Mouse (Mus musculus): ENCODE measurements around the gene Slc26a1. TPM values are rescaled to one million over a fixed set of nuclear protein-coding genes. Genes with fewer than 3 reads are reported as not detected.
"Not testable (repeated sequence)": the region's sequence is repeated elsewhere in the genome, so short reads cannot be mapped to it uniquely, and the experiment has no call there.

The Slc26a1 gene
- polyA plus RNA-seq, 1 experiment from 2014 or later, result 1.1 TPM

- Histone ChIP-seq H3K4me2 (no peak overlapping the region), H3K9me3 (no peaks in the 10 kb centered on the region), H3K4me1 (no peaks in the 10 kb centered on the region; the same call in 1 of the 2 replicates), H3K36me3 (peaks cover 8% of the 10 kb centered on the region; the same call in 1 of the 2 replicates), H3K9ac (no peak overlapping the region), H3K27ac (no peak overlapping the region), H3K27me3 (no peaks in the 10 kb centered on the region), H3K4me3 (no peak overlapping the region)
- no peak for ATAC-seq (ENCODE audit: insufficient number of reproducible peaks, insufficient read depth, low FRiP score, low TSS enrichment, low read depth)
- WGBS, result 66% methylated on average over 4 of the region's 4 CpGs
These were observed 39.2 kb downstream of the Slc26a1 start for GRCm38 (mm10) chr5:108636172-108636571.

GRCm38 (mm10) chr5:108634088-108634487 lies 41.3 kb downstream of the Slc26a1 start:
- not testable (repeated sequence) for H3K27ac ChIP-seq; H3K4me3 ChIP-seq; ATAC-seq (ENCODE audit: insufficient number of reproducible peaks, insufficient read depth, low FRiP score, low TSS enrichment, low read depth); H3K4me2 ChIP-seq; H3K9ac ChIP-seq; H3K27me3 ChIP-seq; H3K4me1 ChIP-seq; H3K36me3 ChIP-seq; H3K9me3 ChIP-seq
- 68% methylated on average over 3 of the region's 3 CpGs for WGBS

- Histone ChIP-seq H3K27ac (no peak overlapping the region), H3K9ac (no peak overlapping the region), H3K4me2 (no peak overlapping the region), H3K4me1 (peaks cover 11% of the 10 kb centered on the region), H3K36me3 (peaks cover 8% of the 10 kb centered on the region; the same call in 1 of the 2 replicates), H3K9me3 (no peaks in the 10 kb centered on the region), H3K4me3 (no peak overlapping the region), H3K27me3 (no peaks in the 10 kb centered on the region)
- WGBS, result 85% methylated on average over 4 of the region's 4 CpGs
- no peak for ATAC-seq (ENCODE audit: insufficient number of reproducible peaks, insufficient read depth, low FRiP score, low TSS enrichment, low read depth)
These were observed 41.7 kb downstream of the Slc26a1 start for GRCm38 (mm10) chr5:108633676-108634075.

GRCm38 (mm10) chr5:108629634-108630483 lies 45.5 kb downstream of the Slc26a1 start, which contains the start of the genes Gak and Tmem175:
TSS of gene Gak (minus strand) at chr5:108629755.
TSS of gene Tmem175 (plus strand) at chr5:108629770.
- under 1% methylated on average over 58 of the region's 58 CpGs for WGBS
- peak; percentile 91 for ATAC-seq (ENCODE audit: insufficient number of reproducible peaks, insufficient read depth, low FRiP score, low TSS enrichment, low read depth)
- peak within 1 kb of the TSS; percentile 66 for H3K4me3 ChIP-seq
- no peaks in the 10 kb centered on the region for H3K36me3 ChIP-seq
- H3K27ac ChIP-seq, result peak within 1 kb of the TSS; percentile 77
- H3K4me2 ChIP-seq, result peak within 1 kb of the TSS; percentile 87
- H3K4me1 ChIP-seq, result peaks cover 20% of the 10 kb centered on the region
- H3K9me3 ChIP-seq, result no peaks in the 10 kb centered on the region
- peak within 1 kb of the TSS; percentile 88 for H3K9ac ChIP-seq
- H3K27me3 ChIP-seq, result no peaks in the 10 kb centered on the region

GRCm38 (mm10) chr5:108628891-108629633 lies 46.3 kb downstream of the Slc26a1 start:
- Histone ChIP-seq H3K4me1 (peaks cover 20% of the 10 kb centered on the region), H3K27ac (peak overlapping the region; percentile 77), H3K9ac (peak overlapping the region; percentile 88), H3K36me3 (peaks cover 7% of the 10 kb centered on the region), H3K4me2 (peak overlapping the region; percentile 87), H3K9me3 (no peaks in the 10 kb centered on the region), H3K4me3 (peak overlapping the region; percentile 66), H3K27me3 (no peaks in the 10 kb centered on the region)
- ATAC-seq (ENCODE audit: insufficient number of reproducible peaks, insufficient read depth, low FRiP score, low TSS enrichment, low read depth), result peak; percentile 78
- WGBS, result 2% methylated on average over 32 of the region's 32 CpGs

GRCm38 (mm10) chr5:108626050-108626660 lies 49.2 kb downstream of the Slc26a1 start:
- Histone ChIP-seq H3K4me2 (no peak overlapping the region), H3K9me3 (no peaks in the 10 kb centered on the region), H3K27ac (no peak overlapping the region), H3K36me3 (peaks cover 34% of the 10 kb centered on the region), H3K27me3 (no peaks in the 10 kb centered on the region), H3K9ac (no peak overlapping the region), H3K4me1 (peaks cover 20% of the 10 kb centered on the region), H3K4me3 (no peak overlapping the region)
- WGBS, result 83% methylated on average over 4 of the region's 4 CpGs
- no peak for ATAC-seq (ENCODE audit: insufficient number of reproducible peaks, insufficient read depth, low FRiP score, low TSS enrichment, low read depth)

- 73% methylated on average over 2 of the region's 2 CpGs for WGBS
- ATAC-seq (ENCODE audit: insufficient number of reproducible peaks, insufficient read depth, low FRiP score, low TSS enrichment, low read depth), result no peak
- H3K4me1 ChIP-seq, result no peaks in the 10 kb centered on the region
- H3K9ac ChIP-seq, result no peak overlapping the region
- H3K27ac ChIP-seq, result no peak overlapping the region
- no peaks in the 10 kb centered on the region for H3K9me3 ChIP-seq
- no peak overlapping the region for H3K4me3 ChIP-seq
- no peaks in the 10 kb centered on the region for H3K27me3 ChIP-seq
- no peak overlapping the region for H3K4me2 ChIP-seq
- H3K36me3 ChIP-seq, result peaks cover 55% of the 10 kb centered on the region
These were observed 53.5 kb downstream of the Slc26a1 start for GRCm38 (mm10) chr5:108621870-108622269.

Other genes starting within 250 kb of the Slc26a1 start
- 451 and 456 TPM in 2 replicates for gene Atp5k, start 241.1 kb downstream of the Slc26a1 start, polyA plus RNA-seq (2015; fragmentation: Nextera tagmentation; extraction: Ambion mirVana)
- gene Mfsd7a, start 226.7 kb downstream of the Slc26a1 start, polyA plus RNA-seq (2015; fragmentation: Nextera tagmentation; extraction: Ambion mirVana), result 0.13 and 0.74 TPM in 2 replicates
- gene Pcgf3, start 214.3 kb downstream of the Slc26a1 start, polyA plus RNA-seq (2015; fragmentation: Nextera tagmentation; extraction: Ambion mirVana), result 22.8 and 30.4 TPM in 2 replicates
- gene Cplx1, start 125.5 kb downstream of the Slc26a1 start, polyA plus RNA-seq (2015; fragmentation: Nextera tagmentation; extraction: Ambion mirVana), result 0.66 and 1.0 TPM in 2 replicates
- gene Gak, start 45.8 kb downstream of the Slc26a1 start, polyA plus RNA-seq (2015; fragmentation: Nextera tagmentation; extraction: Ambion mirVana), result 46.7 and 49.2 TPM in 2 replicates
- 23.7 and 25.8 TPM in 2 replicates for gene Tmem175, start 45.8 kb downstream of the Slc26a1 start, polyA plus RNA-seq (2015; fragmentation: Nextera tagmentation; extraction: Ambion mirVana)
- 14.6 and 15.3 TPM in 2 replicates for gene Idua, start 15.2 kb downstream of the Slc26a1 start, polyA plus RNA-seq (2015; fragmentation: Nextera tagmentation; extraction: Ambion mirVana)
- gene Dgkq, start 5.9 kb downstream of the Slc26a1 start, polyA plus RNA-seq (2015; fragmentation: Nextera tagmentation; extraction: Ambion mirVana), result 14.3 and 18.8 TPM in 2 replicates
- gene Fgfrl1, start 16.8 kb upstream of the Slc26a1 start, polyA plus RNA-seq (2015; fragmentation: Nextera tagmentation; extraction: Ambion mirVana), result 14.4 and 26.7 TPM in 2 replicates
- not detected in 2 replicates for gene Rnf212, start 99.4 kb upstream of the Slc26a1 start, polyA plus RNA-seq (2015; fragmentation: Nextera tagmentation; extraction: Ambion mirVana)
- not detected in 2 replicates for gene Tmed11, start 119.8 kb upstream of the Slc26a1 start, polyA plus RNA-seq (2015; fragmentation: Nextera tagmentation; extraction: Ambion mirVana)
- gene Vmn2r8, start 133.3 kb upstream of the Slc26a1 start, polyA plus RNA-seq (2015; fragmentation: Nextera tagmentation; extraction: Ambion mirVana), result not detected in 2 replicates
- gene Vmn2r9, start 177.0 kb upstream of the Slc26a1 start, polyA plus RNA-seq (2015; fragmentation: Nextera tagmentation; extraction: Ambion mirVana), result not detected in 2 replicates